Mouse (Mus musculus) C2C12 (cell line): ENCODE results near the gene Entpd1. TPM values are rescaled to one million over a fixed set of nuclear protein-coding genes. Genes with fewer than 3 reads are reported as not detected.

ENCODE experiments used
- H3K27me3 ChIP-seq: one replicate; pipeline ENCODE4 v1.6.1; 2011; ENCODE audit not compliant: control insufficient read depth, insufficient read depth, insufficient read length
- H3K36me3 ChIP-seq: one replicate; pipeline ENCODE4 v1.6.1; 2011; ENCODE audit not compliant: control insufficient read depth, insufficient read depth
- H3K4me3 ChIP-seq: one replicate; pipeline ENCODE4 v1.5.1; 2011; ENCODE audit warnings: mild to moderate bottlenecking, control low read depth; ENCODE audit not compliant: poor library complexity, insufficient read depth, severe bottlenecking
- H3K79me2 ChIP-seq: one replicate; pipeline ENCODE4 v1.6.1; 2011; ENCODE audit not compliant: control insufficient read depth, insufficient read depth
- H3K79me3 ChIP-seq: one replicate; pipeline ENCODE4 v1.6.1; 2011; ENCODE audit warnings: low read depth, control low read depth
- H3ac ChIP-seq: one replicate; pipeline ENCODE3; 2011; ENCODE audit warnings: low read depth; ENCODE audit not compliant: control insufficient read depth, insufficient read length
- CEBPB ChIP-seq: IDR thresholded peaks from one replicate; pipeline ENCODE4 v1.6.1; 2011; ENCODE audit warnings: low read depth, mild to moderate bottlenecking, control low read depth, moderate library complexity
- CTCF ChIP-seq: IDR thresholded peaks from one replicate; pipeline ENCODE4 v1.5.1; 2011; ENCODE audit not compliant: control insufficient read depth, insufficient read depth, insufficient read length
- FOSL1 ChIP-seq: IDR thresholded peaks from one replicate; pipeline ENCODE4 v1.8.0; 2011; ENCODE audit warnings: mild to moderate bottlenecking, low read length; ENCODE audit not compliant: poor library complexity, insufficient read depth, severe bottlenecking
- MAX ChIP-seq: IDR thresholded peaks from one replicate; pipeline ENCODE4 v1.6.1; 2011; ENCODE audit warnings: mild to moderate bottlenecking, control low read depth
- MYOD1 ChIP-seq: IDR thresholded peaks from one replicate; pipeline ENCODE4 v1.6.1; 2011; ENCODE audit warnings: low read depth; ENCODE audit not compliant: control insufficient read depth, insufficient read length
- MYOG ChIP-seq: IDR thresholded peaks from one replicate; pipeline ENCODE4 v1.6.1; 2011; ENCODE audit not compliant: control insufficient read depth, insufficient read length; ENCODE audit errors: extremely low read depth
- USF1 ChIP-seq: IDR thresholded peaks from one replicate; pipeline ENCODE4 v1.6.1; 2011; ENCODE audit warnings: low read depth, mild to moderate bottlenecking, control low read depth, moderate library complexity
- polyA plus RNA-seq: library from polyadenylated mRNA; unstranded; fragments of >200 nt; fragmentation: generic; extraction: Trizol; gene quantifications from one replicate; pipeline ENCODE4 v1.2.1, GENCODE M21; 2012; ENCODE audit warnings: missing spikeins

The Entpd1 gene
- polyA plus RNA-seq, 1 experiment: not detected

DNA sequence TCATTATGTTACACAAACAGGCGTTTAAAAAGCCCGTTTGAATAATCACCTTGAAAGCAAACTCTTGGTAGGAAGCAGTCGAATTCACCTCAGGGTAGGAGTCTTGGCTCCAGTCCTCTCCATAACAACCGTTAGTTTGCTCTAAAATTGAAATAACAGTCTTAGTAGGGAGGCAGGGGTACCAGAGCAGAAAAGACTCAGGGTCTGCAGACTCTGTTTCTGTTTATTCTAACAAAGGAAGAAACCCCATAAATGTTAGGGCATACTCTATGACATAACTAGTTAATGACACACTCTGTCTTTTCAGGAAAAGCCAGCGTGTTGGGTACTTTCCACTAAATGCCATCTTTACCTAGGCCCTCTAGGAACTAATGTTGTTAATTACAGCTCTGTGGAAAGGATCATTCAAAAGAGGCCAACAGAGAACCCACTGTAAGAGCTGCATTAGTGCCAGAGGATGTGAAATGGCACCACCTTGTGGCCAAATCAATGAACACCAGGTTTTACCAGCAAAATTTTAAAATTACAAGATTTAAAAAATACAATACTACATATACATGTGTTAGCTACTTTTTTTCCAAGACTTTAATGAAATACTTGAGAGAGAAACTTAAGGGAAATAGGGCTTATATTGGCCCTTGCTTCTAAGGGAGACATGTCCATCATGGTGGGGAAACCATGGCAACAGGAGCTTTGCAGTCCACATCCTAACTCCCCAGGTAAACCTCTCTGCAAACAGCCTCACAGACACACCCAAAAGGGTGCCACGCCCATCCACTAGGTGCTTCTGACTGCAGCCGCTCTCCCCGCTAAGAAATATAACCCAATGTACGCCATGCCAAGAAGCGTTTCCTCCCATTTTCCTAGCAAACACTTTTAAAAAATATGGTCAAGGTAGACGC lies 110.2 kb downstream of the Entpd1 start:
- no peaks in the 10 kb centered on the region for H3K79me2 ChIP-seq
- TF ChIP-seq USF1 (no peak), MYOG (no peak), CTCF (peak; percentile 5), MAX (no peak), FOSL1 (no peak), CEBPB (no peak)
- H3K79me3 ChIP-seq: no peaks in the 10 kb centered on the region
- no peaks in the 10 kb centered on the region for H3K36me3 ChIP-seq
- H3K27me3 ChIP-seq: peaks cover 38% of the 10 kb centered on the region
- H3K4me3 ChIP-seq: no peak overlapping the region
- H3ac ChIP-seq: no peak overlapping the region

DNA sequence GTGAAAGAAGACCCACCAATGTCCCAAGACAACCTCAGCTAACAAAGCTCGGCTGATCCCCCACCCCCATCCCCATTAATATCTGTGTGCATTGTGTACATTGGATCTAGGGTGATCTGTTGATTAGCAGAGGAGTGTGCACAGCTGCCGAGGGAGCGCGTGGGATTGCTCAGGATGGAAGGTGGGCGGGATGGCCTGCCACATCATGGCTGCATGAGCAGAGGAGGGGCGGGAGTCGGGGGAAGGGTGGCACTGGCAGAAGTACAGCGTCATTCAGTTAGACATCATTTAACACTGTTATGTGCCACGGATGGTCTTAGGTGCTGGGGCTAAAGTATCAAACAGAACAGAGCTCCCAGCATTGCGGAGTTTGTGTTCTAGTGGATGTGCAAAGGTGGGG lies 111.3 kb downstream of the Entpd1 start:
- Histone ChIP-seq H3K36me3 (no peaks in the 10 kb centered on the region), H3K79me3 (no peaks in the 10 kb centered on the region), H3ac (no peak overlapping the region), H3K79me2 (no peaks in the 10 kb centered on the region), H3K4me3 (no peak overlapping the region), H3K27me3 (peaks cover 49% of the 10 kb centered on the region)
- TF ChIP-seq USF1: no peak
- no peak for TF ChIP-seq MYOG
- no peak for TF ChIP-seq MYOD1
- TF ChIP-seq CTCF: no peak

DNA sequence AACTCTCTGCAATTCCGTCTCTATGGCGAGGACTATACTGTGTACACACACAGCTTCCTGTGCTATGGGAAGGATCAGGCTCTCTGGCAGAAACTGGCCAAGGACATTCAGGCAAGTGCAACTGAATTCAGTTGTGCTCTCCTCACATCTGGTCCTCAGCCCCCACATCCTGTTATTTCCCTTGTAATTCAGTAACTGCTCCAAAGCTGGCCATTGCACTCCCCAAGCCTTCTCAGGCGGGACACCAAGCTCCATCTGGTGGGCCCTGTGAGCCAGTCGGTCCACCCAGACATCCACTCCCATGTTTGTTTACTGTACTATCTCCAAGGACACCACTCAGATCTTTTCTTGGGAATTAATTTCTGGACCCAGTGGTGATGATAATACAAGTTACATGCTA lies 114.0 kb downstream of the Entpd1 start:
- no peak overlapping the region for H3ac ChIP-seq
- no peaks in the 10 kb centered on the region for H3K79me3 ChIP-seq
- H3K79me2 ChIP-seq: no peaks in the 10 kb centered on the region
- no peak overlapping the region for H3K4me3 ChIP-seq
- H3K36me3 ChIP-seq: no peaks in the 10 kb centered on the region
- no peak for TF ChIP-seq MYOD1
- peaks cover 64% of the 10 kb centered on the region for H3K27me3 ChIP-seq

DNA sequence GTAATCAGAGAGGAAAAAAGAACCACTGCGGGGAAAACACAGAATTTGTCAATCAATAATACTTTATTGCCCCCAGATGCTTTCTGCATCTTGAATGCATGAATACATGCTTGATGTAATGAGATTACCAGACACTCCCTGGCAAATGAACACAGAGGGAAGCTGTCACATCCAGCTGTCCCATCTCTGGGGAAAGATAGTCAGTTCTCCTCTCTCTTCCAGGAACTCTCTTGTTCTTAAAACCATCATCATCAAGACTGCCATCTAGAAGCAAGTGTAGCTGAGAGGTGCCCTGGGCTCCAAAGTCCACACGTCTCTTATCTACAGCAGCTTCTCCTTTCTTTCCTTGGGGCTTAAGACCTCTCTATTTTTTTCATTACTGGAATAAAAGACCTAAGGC lies 114.4 kb downstream of the Entpd1 start:
- Histone ChIP-seq H3K79me3 (no peaks in the 10 kb centered on the region), H3K4me3 (no peak overlapping the region), H3ac (no peak overlapping the region), H3K79me2 (no peaks in the 10 kb centered on the region), H3K27me3 (peaks cover 64% of the 10 kb centered on the region), H3K36me3 (no peaks in the 10 kb centered on the region)
- TF ChIP-seq CEBPB: no peak
- TF ChIP-seq MYOD1: no peak
- no peak for TF ChIP-seq MAX
- TF ChIP-seq USF1: no peak
- TF ChIP-seq MYOG: no peak

DNA sequence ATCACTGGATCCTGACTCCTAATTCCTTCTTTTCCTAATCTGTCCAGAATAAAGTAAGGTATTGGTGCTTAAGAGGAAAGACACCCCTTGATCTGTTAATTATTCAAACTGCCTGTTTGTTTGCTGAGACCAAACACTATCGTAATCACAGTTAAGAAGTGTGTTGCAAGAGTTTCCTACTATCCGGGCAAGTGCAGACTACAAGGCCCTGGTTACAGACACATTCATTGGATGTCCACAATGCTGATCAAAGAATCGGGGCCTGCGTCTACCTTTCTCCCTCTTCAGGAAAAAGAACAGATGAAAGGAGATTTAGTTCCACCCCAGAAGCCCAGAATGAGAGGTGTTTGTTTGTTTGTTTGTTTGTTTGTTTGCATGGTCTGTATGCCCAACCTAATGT lies 116.0 kb downstream of the Entpd1 start:
- H3ac ChIP-seq: no peak overlapping the region
- TF ChIP-seq MAX (no peak), FOSL1 (no peak), CEBPB (no peak), CTCF (no peak), MYOD1 (no peak), MYOG (no peak)
- H3K4me3 ChIP-seq: no peak overlapping the region
- peaks cover 60% of the 10 kb centered on the region for H3K27me3 ChIP-seq
- H3K36me3 ChIP-seq: no peaks in the 10 kb centered on the region
- no peaks in the 10 kb centered on the region for H3K79me2 ChIP-seq
- no peaks in the 10 kb centered on the region for H3K79me3 ChIP-seq

DNA sequence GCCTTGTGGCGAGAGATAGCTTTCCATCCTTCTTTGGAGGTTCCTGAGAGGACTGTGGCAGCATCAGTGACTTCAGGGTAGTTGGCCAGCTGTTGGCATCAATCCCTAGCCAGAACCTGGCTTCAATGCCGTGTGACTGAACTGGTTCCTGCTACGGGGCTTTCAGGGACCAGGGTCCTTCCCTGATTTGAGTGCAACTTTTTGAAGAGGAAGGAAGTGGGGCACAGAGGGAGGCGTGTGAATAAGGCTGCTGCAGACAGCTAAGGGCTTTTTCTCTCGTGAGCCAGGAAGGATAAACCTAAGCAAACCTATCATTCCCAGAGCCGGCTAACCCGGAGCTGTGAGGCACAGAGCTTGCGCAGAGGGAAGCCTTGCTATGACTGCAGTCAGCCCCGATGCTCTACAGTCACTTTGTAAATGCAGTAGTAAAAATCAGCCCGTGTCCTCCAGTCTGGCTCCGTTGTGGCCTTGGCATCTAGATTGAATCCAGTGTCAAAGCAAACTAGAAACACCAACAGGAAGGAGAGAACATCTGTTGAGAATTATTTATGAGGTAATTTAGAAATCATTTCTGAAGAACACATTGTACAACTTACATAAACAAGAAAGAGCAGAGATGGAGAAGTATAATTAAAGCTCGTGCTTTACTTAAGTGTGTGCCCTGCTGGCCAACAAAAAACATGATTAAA lies 116.7 kb downstream of the Entpd1 start:
- no peaks in the 10 kb centered on the region for H3K79me2 ChIP-seq
- H3K79me3 ChIP-seq: no peaks in the 10 kb centered on the region
- H3K27me3 ChIP-seq: peaks cover 55% of the 10 kb centered on the region
- TF ChIP-seq CTCF: no peak
- TF ChIP-seq MAX: no peak
- TF ChIP-seq MYOG: no peak
- no peak for TF ChIP-seq FOSL1
- no peak for TF ChIP-seq USF1
- no peak overlapping the region for H3K4me3 ChIP-seq
- no peak overlapping the region for H3ac ChIP-seq
- H3K36me3 ChIP-seq: no peaks in the 10 kb centered on the region
